Mouse (Mus musculus) liver, postnatal 0 days (tissue): ENCODE data around the gene C030005K15Rik.
A peak's percentile ranks its signal among the peaks of the same experiment; 100 is the strongest.

Source experiments
- CTCF ChIP-seq: sonication (generic); IDR thresholded peaks from 2 replicates; pipeline ENCODE4 v1.5.1; 2016; ENCODE audit warnings: antibody characterized with exemption, low read depth
- EP300 ChIP-seq: IDR thresholded peaks from 2 replicates; pipeline ENCODE4 v1.6.1; 2016; ENCODE audit warnings: antibody characterized with exemption, low read depth, mild to moderate bottlenecking

- TF ChIP-seq CTCF (peak; percentile 29), EP300 (no peak)
Observed at GRCm38 (mm10) chr10:97689425-97689824, 37.1 kb downstream of the C030005K15Rik start.
